Mouse (Mus musculus) stomach, embryonic 15.5 days (tissue): ENCODE data around the gene Scrn3. TPM values are rescaled to one million over a fixed set of nuclear protein-coding genes. Genes with fewer than 3 reads are reported as not detected.

Source experiments
- ATAC-seq: fragments of 200-750 bp; cut with Nextera tagmentation; 2 replicates; pipeline ENCODE4 v1.8.0; 2017; ENCODE audit warnings: low read depth, moderate number of reproducible peaks, moderate TSS enrichment; ENCODE audit not compliant: insufficient read depth, low FRiP score
- H3K27ac ChIP-seq: fragments of 300-500 bp; sonication (generic); 2 replicates; pipeline ENCODE4 v1.5.1; 2015; ENCODE audit warnings: mild to moderate bottlenecking, inconsistent platforms
- H3K27me3 ChIP-seq: fragments of 300-500 bp; sonication (generic); replicated peaks from 2 replicates; pipeline ENCODE4 v1.6.1; 2015; ENCODE audit warnings: inconsistent platforms
- H3K36me3 ChIP-seq: fragments of 300-500 bp; sonication (generic); 2 replicates; pipeline ENCODE4 v1.6.1; 2015; ENCODE audit warnings: inconsistent platforms
- H3K4me1 ChIP-seq: fragments of 300-500 bp; sonication (generic); 2 replicates; pipeline ENCODE4 v1.6.1; 2015; ENCODE audit warnings: inconsistent platforms
- H3K4me2 ChIP-seq: fragments of 300-500 bp; sonication (generic); 2 replicates; pipeline ENCODE4 v1.6.1; 2015; ENCODE audit warnings: mild to moderate bottlenecking, inconsistent platforms
- H3K4me3 ChIP-seq: fragments of 300-500 bp; sonication (generic); replicated peaks from 2 replicates; pipeline ENCODE4 v1.5.1; 2015; ENCODE audit warnings: inconsistent platforms
- H3K9ac ChIP-seq: fragments of 300-500 bp; sonication (generic); 2 replicates; pipeline ENCODE4 v1.6.1; 2015; ENCODE audit warnings: inconsistent platforms
- H3K9me3 ChIP-seq: fragments of 300-500 bp; sonication (generic); 2 replicates; pipeline ENCODE4 v1.6.1; 2016; ENCODE audit warnings: inconsistent platforms
- WGBS: fragments of 180-500 bp; shearing (Covaris S2); methylation state at CpG from one replicate; pipeline ENCODE4 v1.1.7; 2015; 5-methylcytosine and 5-hydroxymethylcytosine counted together
- polyA plus RNA-seq: library from polyadenylated mRNA; unstranded; fragments of >200 nt; fragmentation: Nextera tagmentation; extraction: Ambion mirVana; gene quantifications from 2 replicates; pipeline ENCODE4 v1.2.1, GENCODE M21; 2015

Gene Scrn3
- polyA plus RNA-seq, 1 experiment from 2014 or later: 15.3 TPM

GRCm38 (mm10) chr2:73343701-73344100, 31.3 kb downstream of the Scrn3 start:
- H3K4me3 ChIP-seq: no peak overlapping the region
- no peaks in the 10 kb centered on the region for H3K27me3 ChIP-seq
- no peaks in the 10 kb centered on the region for H3K9me3 ChIP-seq
- 83% methylated on average over 5 of the region's 5 CpGs for WGBS
- no peak for ATAC-seq
- no peaks in the 10 kb centered on the region for H3K36me3 ChIP-seq
- H3K4me2 ChIP-seq: no peak overlapping the region
- no peaks in the 10 kb centered on the region for H3K4me1 ChIP-seq
- no peak overlapping the region for H3K9ac ChIP-seq
- no peak overlapping the region for H3K27ac ChIP-seq

DNA sequence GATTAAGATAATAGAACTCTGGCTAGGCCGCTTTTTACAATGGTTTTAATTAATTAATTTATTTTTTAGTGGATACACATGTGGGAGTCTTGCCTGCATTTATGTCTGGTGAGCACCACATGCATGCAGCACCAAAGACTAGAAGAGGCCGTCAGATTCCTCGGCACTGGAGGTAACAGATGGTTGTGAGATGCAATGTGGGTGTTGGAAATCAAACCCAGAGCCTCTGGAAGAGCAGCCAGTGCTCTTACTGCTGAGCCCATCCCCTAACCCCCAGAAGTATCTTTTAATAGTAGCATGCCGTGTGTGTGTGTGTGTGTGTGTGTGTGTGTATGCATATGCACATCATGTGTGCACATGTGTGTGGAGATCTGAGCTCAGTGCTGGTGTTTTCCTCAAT, 32.8 kb downstream of the Scrn3 start:
- ATAC-seq: no peak
- Histone ChIP-seq H3K36me3 (no peaks in the 10 kb centered on the region), H3K4me1 (no peaks in the 10 kb centered on the region), H3K4me2 (no peak overlapping the region), H3K27me3 (no peaks in the 10 kb centered on the region), H3K9me3 (no peaks in the 10 kb centered on the region), H3K27ac (no peak overlapping the region), H3K4me3 (no peak overlapping the region), H3K9ac (no peak overlapping the region)
- 79% methylated on average over 4 of the region's 4 CpGs for WGBS

GRCm38 (mm10) chr2:73346345-73347086, 34.1 kb downstream of the Scrn3 start:
- Histone ChIP-seq H3K4me2 (no peak overlapping the region), H3K9me3 (no peaks in the 10 kb centered on the region), H3K4me1 (no peaks in the 10 kb centered on the region), H3K4me3 (no peak overlapping the region), H3K36me3 (no peaks in the 10 kb centered on the region), H3K27me3 (no peaks in the 10 kb centered on the region), H3K9ac (no peak overlapping the region), H3K27ac (no peak overlapping the region)
- 63% methylated on average over 13 of the region's 13 CpGs for WGBS
- no peak for ATAC-seq

- Histone ChIP-seq H3K27ac (no peak overlapping the region), H3K9ac (no peak overlapping the region), H3K36me3 (no peaks in the 10 kb centered on the region), H3K4me1 (0 out of 2 replicates have a peak, but pooled peaks cover 4% of the 10 kb centered on the region), H3K4me3 (no peak overlapping the region), H3K9me3 (no peaks in the 10 kb centered on the region), H3K4me2 (no peak overlapping the region), H3K27me3 (no peaks in the 10 kb centered on the region)
- no peak for ATAC-seq
- WGBS: 62% methylated on average over 6 of the region's 6 CpGs
Measured at GRCm38 (mm10) chr2:73347136-73347535, 34.7 kb downstream of the Scrn3 start.

- no peaks in the 10 kb centered on the region for H3K27me3 ChIP-seq
- H3K4me3 ChIP-seq: no peak overlapping the region
- H3K9me3 ChIP-seq: no peaks in the 10 kb centered on the region
- WGBS: 78% methylated on average over 9 of the region's 9 CpGs
- H3K36me3 ChIP-seq: no peaks in the 10 kb centered on the region
- no peak overlapping the region for H3K4me2 ChIP-seq
- ATAC-seq: no peak
- H3K27ac ChIP-seq: no peak overlapping the region
- no peak overlapping the region for H3K9ac ChIP-seq
- H3K4me1 ChIP-seq: 0 out of 2 replicates have a peak, but pooled peaks cover 4% of the 10 kb centered on the region
Measured at GRCm38 (mm10) chr2:73347766-73348165, 35.4 kb downstream of the Scrn3 start.

- Histone ChIP-seq H3K4me3 (no peak overlapping the region), H3K4me2 (no peak overlapping the region), H3K27ac (no peak overlapping the region), H3K4me1 (0 out of 2 replicates have a peak, but pooled peaks cover 4% of the 10 kb centered on the region), H3K27me3 (no peaks in the 10 kb centered on the region), H3K9ac (no peak overlapping the region), H3K36me3 (no peaks in the 10 kb centered on the region), H3K9me3 (no peaks in the 10 kb centered on the region)
- WGBS: 87% methylated on average over 6 of the region's 6 CpGs
- ATAC-seq: no peak
Measured at GRCm38 (mm10) chr2:73348221-73348620, 35.8 kb downstream of the Scrn3 start.

GRCm38 (mm10) chr2:73351496-73351895, 39.1 kb downstream of the Scrn3 start:
- Histone ChIP-seq H3K9me3 (no peaks in the 10 kb centered on the region), H3K27ac (no peak overlapping the region), H3K4me3 (no peak overlapping the region), H3K36me3 (no peaks in the 10 kb centered on the region), H3K4me2 (peak overlapping the region; percentile 34), H3K4me1 (0 out of 2 replicates have a peak, but pooled peaks cover 4% of the 10 kb centered on the region), H3K9ac (no peak overlapping the region), H3K27me3 (no peaks in the 10 kb centered on the region)
- WGBS: 27% methylated on average over 5 of the region's 5 CpGs
- no peak for ATAC-seq

DNA sequence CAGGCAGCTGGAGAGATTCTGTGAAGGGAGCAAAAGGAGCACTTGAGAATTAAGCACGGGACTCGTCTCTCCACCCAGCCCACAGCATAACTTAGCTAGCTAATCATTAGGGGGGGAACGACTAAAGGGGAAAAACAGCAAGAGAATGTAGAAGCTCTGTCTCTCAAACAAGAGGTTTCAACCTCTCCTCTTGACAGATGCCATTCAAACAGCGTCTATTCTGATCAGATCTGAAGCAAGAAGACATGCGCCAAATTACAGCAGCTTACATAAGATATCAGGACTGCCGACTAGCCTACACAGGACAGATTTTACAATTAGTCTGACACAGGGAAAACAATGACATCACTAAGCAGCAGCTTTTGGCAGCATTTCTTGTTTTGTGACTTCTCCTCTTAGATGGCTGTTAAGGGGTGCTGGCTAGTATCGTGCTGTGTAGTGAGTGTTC, 39.5 kb downstream of the Scrn3 start:
- H3K4me2 ChIP-seq: peak overlapping the region; percentile 34
- H3K9ac ChIP-seq: no peak overlapping the region
- no peak overlapping the region for H3K27ac ChIP-seq
- no peak for ATAC-seq
- no peak overlapping the region for H3K4me3 ChIP-seq
- 0 out of 2 replicates have a peak, but pooled peaks cover 4% of the 10 kb centered on the region for H3K4me1 ChIP-seq
- no peaks in the 10 kb centered on the region for H3K36me3 ChIP-seq
- no peaks in the 10 kb centered on the region for H3K9me3 ChIP-seq
- H3K27me3 ChIP-seq: no peaks in the 10 kb centered on the region
- 30% methylated on average over 7 of the region's 7 CpGs for WGBS

GRCm38 (mm10) chr2:73357004-73357403, 44.6 kb downstream of the Scrn3 start:
- Histone ChIP-seq H3K27me3 (no peaks in the 10 kb centered on the region), H3K9me3 (no peaks in the 10 kb centered on the region), H3K27ac (no peak overlapping the region), H3K9ac (no peak overlapping the region), H3K36me3 (no peaks in the 10 kb centered on the region), H3K4me3 (no peak overlapping the region), H3K4me1 (no peaks in the 10 kb centered on the region), H3K4me2 (peak overlapping the region; percentile 23)
- no peak for ATAC-seq
- WGBS: 48% methylated on average over 18 of the region's 18 CpGs

- no peak overlapping the region for H3K4me3 ChIP-seq
- 86% methylated on average over 5 of the region's 5 CpGs for WGBS
- no peak overlapping the region for H3K27ac ChIP-seq
- no peak overlapping the region for H3K4me2 ChIP-seq
- H3K9me3 ChIP-seq: no peaks in the 10 kb centered on the region
- H3K27me3 ChIP-seq: no peaks in the 10 kb centered on the region
- no peaks in the 10 kb centered on the region for H3K4me1 ChIP-seq
- peak; percentile 96 for ATAC-seq
- H3K36me3 ChIP-seq: no peaks in the 10 kb centered on the region
- H3K9ac ChIP-seq: no peak overlapping the region
Measured at GRCm38 (mm10) chr2:73359941-73360340, 47.5 kb downstream of the Scrn3 start.

- no peaks in the 10 kb centered on the region for H3K36me3 ChIP-seq
- no peak overlapping the region for H3K4me2 ChIP-seq
Measured at GRCm38 (mm10) chr2:73360536-73360935, 48.1 kb downstream of the Scrn3 start.

DNA sequence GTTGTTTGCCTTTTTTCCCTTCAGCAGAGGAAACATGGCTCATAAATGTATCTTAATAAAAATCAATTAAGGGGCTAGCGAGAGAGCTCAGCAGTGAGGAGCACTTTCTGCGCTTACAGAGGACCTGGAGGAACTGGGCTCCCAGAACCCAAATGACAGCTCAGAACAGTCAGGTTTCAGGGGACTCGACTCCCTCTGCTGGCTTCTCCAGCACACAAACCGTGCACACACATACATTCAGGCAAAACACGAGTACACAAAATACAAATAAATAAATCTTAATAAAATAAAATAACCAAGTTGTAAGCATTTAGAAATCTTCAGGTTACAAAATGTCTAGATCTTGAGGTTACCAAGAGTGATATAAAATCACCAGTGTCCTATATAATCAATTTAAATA, 51.0 kb downstream of the Scrn3 start:
- no peaks in the 10 kb centered on the region for H3K27me3 ChIP-seq
- H3K36me3 ChIP-seq: no peaks in the 10 kb centered on the region
- no peak overlapping the region for H3K4me3 ChIP-seq
- ATAC-seq: no peak
- H3K27ac ChIP-seq: no peak overlapping the region
- H3K4me2 ChIP-seq: no peak overlapping the region
- no peak overlapping the region for H3K9ac ChIP-seq
- WGBS: 76% methylated on average over 5 of the region's 5 CpGs
- no peaks in the 10 kb centered on the region for H3K4me1 ChIP-seq
- no peaks in the 10 kb centered on the region for H3K9me3 ChIP-seq

More at GRCm38 (mm10) chr2:73360536-73360935, 48.1 kb downstream of the Scrn3 start:
- WGBS: 86% methylated on average over 2 of the region's 2 CpGs
- Histone ChIP-seq H3K9ac (no peak overlapping the region), H3K4me3 (no peak overlapping the region), H3K9me3 (no peaks in the 10 kb centered on the region), H3K4me1 (no peaks in the 10 kb centered on the region), H3K27ac (no peak overlapping the region), H3K27me3 (no peaks in the 10 kb centered on the region)
- ATAC-seq: no peak
